Mouse (Mus musculus): ENCODE measurements around the gene Ctsc. TPM values are rescaled to one million over a fixed set of nuclear protein-coding genes. Genes with fewer than 3 reads are reported as not detected.

Gene Ctsc
- polyA plus RNA-seq, 1 experiment from 2014 or later: 15.5 TPM

DNA sequence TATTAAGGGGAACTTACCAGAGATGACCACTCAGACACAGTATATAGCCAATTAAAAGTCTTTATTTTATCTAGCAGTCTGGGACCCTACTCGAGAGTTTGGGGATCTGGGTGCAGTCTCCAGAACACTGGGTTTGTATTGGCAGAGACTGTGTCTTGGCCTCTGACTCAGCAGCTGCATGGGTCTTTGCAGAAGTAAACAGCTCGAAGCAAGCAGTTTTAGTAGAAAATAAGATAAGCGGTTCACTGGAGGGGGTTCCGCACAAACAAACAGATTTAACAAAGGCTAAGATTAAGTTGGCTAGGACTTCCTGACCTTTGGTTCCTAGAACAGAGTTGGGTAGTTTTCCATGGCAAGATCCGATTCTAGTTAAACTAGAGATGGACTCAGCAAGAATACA is 13.0 kb upstream of the Ctsc start:
- no peak overlapping the region for H3K4me2 ChIP-seq
- no peak overlapping the region for H3K9ac ChIP-seq
- no peaks in the 10 kb centered on the region for H3K4me1 ChIP-seq
- no peak overlapping the region for H3K4me3 ChIP-seq
- WGBS: 71% methylated on average over 5 of the region's 5 CpGs
- no peak for ATAC-seq (replicated peaks)
- H3K27ac ChIP-seq: no peak overlapping the region
- no peaks in the 10 kb centered on the region for H3K9me3 ChIP-seq
- no peaks in the 10 kb centered on the region for H3K27me3 ChIP-seq (replicated peaks)
- H3K36me3 ChIP-seq (replicated peaks): no peaks in the 10 kb centered on the region

DNA sequence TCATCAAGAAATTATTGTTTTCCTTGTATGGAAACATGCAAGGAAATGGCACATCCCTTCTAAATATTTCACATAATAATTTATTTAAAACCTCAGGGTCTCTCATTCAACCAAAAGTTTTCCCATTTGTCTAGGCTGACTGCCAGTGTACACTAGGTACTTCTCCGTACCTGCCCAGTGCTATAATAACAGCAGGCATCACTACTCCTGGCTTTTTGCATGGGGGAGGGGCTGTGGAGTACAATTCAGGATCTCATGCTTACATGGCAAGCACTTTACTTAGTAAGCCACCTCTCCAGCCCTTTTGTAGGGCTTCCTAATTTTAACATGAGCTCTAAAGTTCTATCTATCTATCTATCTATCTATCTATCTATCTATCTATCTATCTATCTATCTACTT is 8.0 kb upstream of the Ctsc start:
- Histone ChIP-seq H3K27me3 (replicated peaks) (no peaks in the 10 kb centered on the region), H3K36me3 (replicated peaks) (no peaks in the 10 kb centered on the region), H3K4me2 (no peak overlapping the region), H3K9me3 (no peaks in the 10 kb centered on the region), H3K4me1 (no peaks in the 10 kb centered on the region), H3K9ac (no peak overlapping the region), H3K4me3 (no peak overlapping the region), H3K27ac (no peak overlapping the region)
- WGBS: 97% methylated on average over 1 of the region's 1 CpGs
- no peak for ATAC-seq (replicated peaks)

DNA sequence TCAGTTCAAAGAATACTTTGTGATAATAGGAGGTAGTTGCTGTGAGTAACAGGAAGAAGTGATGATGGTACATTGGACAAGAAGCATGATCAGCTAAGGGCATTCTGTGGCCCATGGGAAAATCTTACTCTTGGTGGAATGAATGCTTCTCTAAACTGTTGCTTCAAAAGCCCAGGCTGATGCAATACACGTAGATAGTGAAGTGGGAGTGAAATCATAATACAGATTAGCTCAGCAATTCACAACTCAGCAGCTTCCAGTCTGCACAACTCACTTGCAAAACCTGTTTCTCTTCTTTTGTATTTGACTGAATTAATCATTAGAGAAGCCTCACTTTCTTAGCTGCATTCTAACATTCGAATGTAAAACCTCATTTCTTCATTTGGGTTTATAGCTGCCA is 6.4 kb upstream of the Ctsc start:
- no peak overlapping the region for H3K4me3 ChIP-seq
- H3K36me3 ChIP-seq (replicated peaks): no peaks in the 10 kb centered on the region
- no peak overlapping the region for H3K4me2 ChIP-seq
- H3K9me3 ChIP-seq: no peaks in the 10 kb centered on the region
- no peaks in the 10 kb centered on the region for H3K4me1 ChIP-seq
- 71% methylated on average over 2 of the region's 2 CpGs for WGBS
- H3K27me3 ChIP-seq (replicated peaks): no peaks in the 10 kb centered on the region
- no peak overlapping the region for H3K9ac ChIP-seq
- no peak overlapping the region for H3K27ac ChIP-seq
- ATAC-seq (replicated peaks): no peak

DNA sequence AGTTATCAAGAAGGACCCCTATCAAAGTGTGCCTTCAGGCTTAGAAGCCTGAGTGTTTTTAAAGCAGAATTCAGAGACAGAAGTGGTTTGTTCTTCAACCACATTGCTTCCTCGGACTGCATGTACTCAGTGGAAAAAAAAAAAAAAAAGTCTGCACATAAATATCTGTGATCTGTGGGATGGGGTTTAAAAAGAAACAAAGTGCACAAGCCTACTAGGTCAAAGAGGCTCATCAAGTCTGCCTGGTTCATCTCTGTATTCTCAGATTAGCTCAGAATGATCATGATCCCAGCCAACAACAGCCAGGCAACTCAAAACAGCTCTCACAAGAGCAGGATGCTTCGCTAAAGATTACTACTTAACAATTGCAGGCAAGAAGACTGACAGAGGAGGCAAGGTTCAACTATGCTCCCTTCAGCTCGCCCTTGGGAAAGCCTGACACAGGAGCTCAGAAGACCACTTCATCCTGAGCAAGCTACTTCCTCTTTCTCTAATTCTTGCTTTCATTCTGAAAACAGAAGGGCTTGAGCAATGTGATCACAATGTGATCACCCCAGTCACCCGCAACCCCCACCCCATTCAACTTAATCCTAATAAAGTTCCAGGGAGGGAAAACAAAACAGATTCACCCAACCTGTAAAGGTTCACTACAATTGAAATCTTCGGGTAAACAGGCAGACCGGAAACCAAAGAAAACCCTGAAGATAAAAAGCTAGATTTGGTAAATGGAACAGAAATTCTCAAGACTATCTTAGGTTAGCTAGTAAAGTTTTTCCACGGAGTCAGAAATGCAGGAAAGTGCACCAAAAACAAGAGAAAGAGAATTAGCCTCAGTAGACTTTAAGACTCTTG is 745 bp upstream of the Ctsc start:
- H3K4me3 ChIP-seq: peak overlapping the region; percentile 44
- H3K9me3 ChIP-seq: no peaks in the 10 kb centered on the region
- no peaks in the 10 kb centered on the region for H3K27me3 ChIP-seq (replicated peaks)
- 29% methylated on average over 7 of the region's 7 CpGs for WGBS
- no peak overlapping the region for H3K9ac ChIP-seq
- H3K36me3 ChIP-seq (replicated peaks): no peaks in the 10 kb centered on the region
- no peak overlapping the region for H3K27ac ChIP-seq
- peaks cover 13% of the 10 kb centered on the region; the same call in 1 of the 2 replicates for H3K4me1 ChIP-seq
- H3K4me2 ChIP-seq: peak overlapping the region; percentile 89
- ATAC-seq (replicated peaks): no peak

DNA sequence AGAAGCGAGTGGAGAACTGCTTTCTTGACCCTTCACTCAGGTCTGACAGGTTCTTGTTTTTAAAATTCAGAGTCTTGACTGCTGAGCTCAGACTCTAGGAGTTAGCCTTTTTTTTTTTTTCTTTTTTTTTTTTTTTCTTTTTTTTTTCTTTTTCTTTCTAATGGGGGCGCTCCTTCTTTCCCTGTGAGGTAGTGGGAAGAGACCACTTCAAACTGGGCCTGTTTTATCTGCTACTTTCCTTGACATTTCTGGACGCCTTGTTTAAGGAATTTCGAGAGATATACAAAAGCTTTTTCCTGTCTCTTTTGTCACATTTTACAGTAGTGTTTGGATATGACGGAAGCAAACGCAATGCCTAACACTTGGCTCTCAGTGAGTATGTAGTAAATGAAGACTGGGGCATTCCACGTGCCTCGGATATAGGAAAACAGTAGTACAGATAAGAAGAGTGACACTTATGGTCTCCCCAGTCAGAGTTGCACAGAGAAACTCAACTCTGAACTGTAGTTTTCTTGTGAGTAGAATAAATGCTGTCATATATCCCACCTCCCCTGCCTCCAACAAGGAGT is 827 bp downstream of the Ctsc start:
- H3K9me3 ChIP-seq: no peaks in the 10 kb centered on the region
- no peaks in the 10 kb centered on the region for H3K27me3 ChIP-seq (replicated peaks)
- no peak for ATAC-seq (replicated peaks)
- H3K9ac ChIP-seq: no peak overlapping the region
- 63% methylated on average over 8 of the region's 8 CpGs for WGBS
- H3K4me2 ChIP-seq: peak overlapping the region; percentile 89
- H3K4me1 ChIP-seq: peaks cover 13% of the 10 kb centered on the region; the same call in 1 of the 2 replicates
- H3K36me3 ChIP-seq (replicated peaks): no peaks in the 10 kb centered on the region
- peak overlapping the region; percentile 44; the same call in 1 of the 2 replicates for H3K4me3 ChIP-seq
- no peak overlapping the region for H3K27ac ChIP-seq

DNA sequence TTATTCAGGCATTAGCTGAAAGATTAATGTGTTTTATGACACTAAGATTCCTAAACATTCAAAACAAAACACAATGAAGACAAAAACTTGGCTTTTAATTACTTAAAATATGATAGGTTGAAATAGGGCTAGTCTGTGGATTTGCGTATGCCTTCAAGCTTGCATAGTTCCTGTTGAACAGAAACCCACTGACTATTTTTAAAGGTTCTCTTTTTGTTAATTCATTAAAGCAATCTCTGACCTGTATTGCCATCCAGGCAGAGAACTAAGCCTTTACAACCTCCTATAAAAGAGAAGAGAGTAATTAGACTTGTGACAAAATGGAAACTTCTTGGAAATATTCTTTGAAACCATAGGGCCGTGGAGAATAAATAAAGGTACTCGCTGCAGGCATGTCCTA is 7.4 kb downstream of the Ctsc start:
- Histone ChIP-seq H3K4me2 (no peak overlapping the region), H3K4me1 (no peaks in the 10 kb centered on the region), H3K27ac (no peak overlapping the region), H3K9ac (no peak overlapping the region), H3K36me3 (replicated peaks) (no peaks in the 10 kb centered on the region), H3K27me3 (replicated peaks) (no peaks in the 10 kb centered on the region), H3K9me3 (no peaks in the 10 kb centered on the region), H3K4me3 (no peak overlapping the region)
- WGBS: 74% methylated on average over 3 of the region's 3 CpGs
- ATAC-seq (replicated peaks): no peak

DNA sequence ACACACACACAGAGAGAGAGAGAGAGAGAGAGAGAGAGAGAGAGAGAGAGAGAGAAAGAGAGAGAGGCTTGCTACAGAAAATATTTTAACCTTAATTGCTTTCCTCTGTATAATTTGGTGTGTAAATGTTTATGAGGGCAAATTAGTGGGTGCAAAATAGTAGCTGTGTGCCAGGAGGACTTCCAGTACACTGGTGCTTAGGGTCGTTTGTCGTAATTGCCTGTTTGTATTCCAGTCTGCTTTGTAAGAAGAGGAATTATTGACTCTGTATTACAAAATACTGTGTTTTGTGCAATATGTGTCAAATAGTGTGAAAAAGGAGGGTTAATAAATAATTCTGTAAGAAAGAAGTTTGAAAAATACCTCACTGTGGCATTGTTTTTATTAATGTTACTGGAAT is 13.2 kb downstream of the Ctsc start:
- no peaks in the 10 kb centered on the region for H3K4me1 ChIP-seq
- no peak for ATAC-seq (replicated peaks)
- 77% methylated on average over 2 of the region's 2 CpGs for WGBS
- H3K9me3 ChIP-seq: no peaks in the 10 kb centered on the region
- H3K27ac ChIP-seq: no peak overlapping the region
- H3K27me3 ChIP-seq (replicated peaks): no peaks in the 10 kb centered on the region
- no peak overlapping the region for H3K4me3 ChIP-seq
- H3K9ac ChIP-seq: no peak overlapping the region
- H3K4me2 ChIP-seq: no peak overlapping the region
- no peaks in the 10 kb centered on the region for H3K36me3 ChIP-seq (replicated peaks)

DNA sequence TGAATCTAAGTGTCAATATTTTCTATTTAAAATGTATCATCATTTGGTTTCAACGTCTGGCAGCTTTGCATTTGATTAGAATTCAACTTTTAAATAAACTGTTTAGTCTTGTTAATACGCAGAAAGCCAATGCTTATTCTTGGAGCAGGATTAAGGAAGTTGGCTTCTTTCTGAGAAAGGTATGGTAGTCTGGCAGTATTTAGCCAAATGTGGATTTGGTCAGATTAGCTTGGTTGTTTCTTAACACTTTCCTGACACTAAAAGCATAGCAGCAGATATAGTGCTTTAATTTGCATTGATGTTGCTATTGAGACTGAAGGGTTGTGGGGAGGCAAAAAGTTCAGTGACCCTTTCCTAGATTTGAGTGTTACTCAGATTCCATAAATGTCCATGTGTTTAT is 14.2 kb downstream of the Ctsc start:
- WGBS: 77% methylated on average over 2 of the region's 2 CpGs
- Histone ChIP-seq H3K4me1 (peaks cover 5% of the 10 kb centered on the region; the same call in 1 of the 2 replicates), H3K9me3 (no peaks in the 10 kb centered on the region), H3K36me3 (replicated peaks) (no peaks in the 10 kb centered on the region), H3K9ac (no peak overlapping the region), H3K27ac (no peak overlapping the region), H3K4me3 (no peak overlapping the region), H3K27me3 (replicated peaks) (no peaks in the 10 kb centered on the region), H3K4me2 (no peak overlapping the region)
- no peak for ATAC-seq (replicated peaks)

DNA sequence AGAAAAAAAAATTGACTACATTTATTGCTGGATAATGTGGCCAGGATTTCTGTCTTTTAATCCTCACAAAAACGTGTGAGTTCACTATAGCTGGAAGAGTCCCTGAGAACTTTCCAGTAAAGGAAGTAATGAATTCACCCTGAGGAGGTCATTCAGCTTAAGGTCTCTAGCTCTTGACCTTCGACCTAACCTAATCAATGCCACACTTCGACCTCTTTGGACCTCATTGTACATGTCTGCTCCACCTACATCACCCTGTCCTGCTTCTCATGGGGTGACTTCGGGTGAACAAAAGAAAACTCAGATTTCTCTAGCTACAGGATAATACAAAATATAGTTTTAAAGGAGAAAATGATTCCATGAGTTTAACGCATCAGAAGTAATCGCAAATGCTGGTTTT is 16.0 kb downstream of the Ctsc start:
- Histone ChIP-seq H3K9me3 (no peaks in the 10 kb centered on the region), H3K27ac (no peak overlapping the region), H3K4me3 (no peak overlapping the region), H3K36me3 (replicated peaks) (no peaks in the 10 kb centered on the region), H3K9ac (no peak overlapping the region), H3K4me2 (no peak overlapping the region), H3K27me3 (replicated peaks) (no peaks in the 10 kb centered on the region), H3K4me1 (peaks cover 5% of the 10 kb centered on the region; the same call in 1 of the 2 replicates)
- no peak for ATAC-seq (replicated peaks)
- 59% methylated on average over 6 of the region's 6 CpGs for WGBS

DNA sequence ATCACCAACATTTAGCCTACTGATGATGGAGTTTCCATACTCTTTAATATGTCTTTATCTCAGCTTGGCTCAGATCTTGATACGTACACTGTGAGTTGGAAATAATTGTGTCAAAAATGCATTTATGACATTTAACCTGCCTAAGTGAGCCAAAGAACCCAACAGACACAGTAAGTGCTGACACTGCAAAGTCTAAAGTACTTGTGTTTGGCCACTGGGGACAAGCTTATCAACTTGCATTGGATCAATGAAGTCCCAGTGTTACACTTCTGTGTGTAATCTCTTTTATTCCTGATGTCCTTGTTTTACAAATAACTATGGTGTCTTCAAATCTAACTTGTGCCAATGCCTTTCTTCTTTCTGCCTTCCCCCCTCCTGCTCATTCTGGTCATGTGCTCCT is 18.1 kb downstream of the Ctsc start:
- 90% methylated on average over 1 of the region's 1 CpGs for WGBS
- peaks cover 5% of the 10 kb centered on the region; the same call in 1 of the 2 replicates for H3K4me1 ChIP-seq
- ATAC-seq (replicated peaks): no peak

DNA sequence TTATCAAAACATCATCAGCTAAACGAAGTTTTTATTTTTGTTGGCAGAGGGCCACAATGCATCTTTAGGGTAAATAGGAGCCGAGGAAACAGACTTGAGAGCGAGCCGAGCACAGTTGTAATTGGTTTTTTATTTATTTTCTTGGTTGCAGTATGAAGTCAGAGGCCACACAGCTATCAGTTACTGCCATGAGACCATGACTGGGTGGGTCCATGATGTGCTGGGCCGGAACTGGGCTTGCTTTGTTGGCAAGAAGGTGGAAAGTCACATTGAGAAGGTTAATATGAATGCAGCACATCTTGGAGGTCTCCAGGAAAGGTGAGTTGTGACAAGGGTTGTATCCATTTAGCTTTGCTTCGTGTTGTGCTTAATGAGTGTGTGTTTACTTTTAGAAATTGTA is 19.0 kb downstream of the Ctsc start:
- no peak overlapping the region for H3K9ac ChIP-seq
- H3K4me1 ChIP-seq: peaks cover 5% of the 10 kb centered on the region; the same call in 1 of the 2 replicates
- H3K36me3 ChIP-seq (replicated peaks): no peaks in the 10 kb centered on the region
- 72% methylated on average over 6 of the region's 6 CpGs for WGBS
- no peak overlapping the region for H3K4me2 ChIP-seq
- no peak overlapping the region for H3K4me3 ChIP-seq
- no peaks in the 10 kb centered on the region for H3K27me3 ChIP-seq (replicated peaks)
- no peaks in the 10 kb centered on the region for H3K9me3 ChIP-seq
- H3K27ac ChIP-seq: no peak overlapping the region
- no peak for ATAC-seq (replicated peaks)

More for the DNA sequence above, 18.1 kb downstream of the Ctsc start:
- H3K27me3 ChIP-seq (replicated peaks): no peaks in the 10 kb centered on the region
- no peaks in the 10 kb centered on the region for H3K36me3 ChIP-seq (replicated peaks)
- H3K27ac ChIP-seq: no peak overlapping the region
- no peak overlapping the region for H3K4me3 ChIP-seq
- no peaks in the 10 kb centered on the region for H3K9me3 ChIP-seq
- no peak overlapping the region for H3K9ac ChIP-seq
- H3K4me2 ChIP-seq: no peak overlapping the region

DNA sequence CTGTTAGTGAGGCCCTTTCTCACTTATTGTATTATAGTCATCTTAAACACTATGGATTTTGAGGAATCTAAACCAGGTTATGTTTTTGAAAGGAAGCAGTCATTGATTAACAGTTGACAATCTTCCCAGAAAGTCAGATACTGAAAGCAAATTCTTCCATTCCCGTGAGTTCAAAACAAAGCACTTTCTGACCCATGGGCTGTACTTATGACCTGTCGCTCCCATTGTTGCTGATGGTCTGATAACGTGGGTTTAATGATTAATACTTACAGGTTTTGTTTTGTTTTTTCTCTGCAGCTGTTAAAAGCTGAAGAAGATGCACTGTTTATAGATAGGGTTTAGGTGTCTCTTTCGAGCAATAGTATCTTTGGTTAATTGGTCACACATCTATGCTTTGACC is 27.9 kb downstream of the Ctsc start:
- Histone ChIP-seq H3K4me1 (no peaks in the 10 kb centered on the region), H3K36me3 (replicated peaks) (no peaks in the 10 kb centered on the region), H3K9ac (no peak overlapping the region), H3K27ac (no peak overlapping the region), H3K4me3 (no peak overlapping the region), H3K9me3 (no peaks in the 10 kb centered on the region), H3K27me3 (replicated peaks) (no peaks in the 10 kb centered on the region), H3K4me2 (no peak overlapping the region)
- ATAC-seq (replicated peaks): no peak
- 88% methylated on average over 4 of the region's 4 CpGs for WGBS

DNA sequence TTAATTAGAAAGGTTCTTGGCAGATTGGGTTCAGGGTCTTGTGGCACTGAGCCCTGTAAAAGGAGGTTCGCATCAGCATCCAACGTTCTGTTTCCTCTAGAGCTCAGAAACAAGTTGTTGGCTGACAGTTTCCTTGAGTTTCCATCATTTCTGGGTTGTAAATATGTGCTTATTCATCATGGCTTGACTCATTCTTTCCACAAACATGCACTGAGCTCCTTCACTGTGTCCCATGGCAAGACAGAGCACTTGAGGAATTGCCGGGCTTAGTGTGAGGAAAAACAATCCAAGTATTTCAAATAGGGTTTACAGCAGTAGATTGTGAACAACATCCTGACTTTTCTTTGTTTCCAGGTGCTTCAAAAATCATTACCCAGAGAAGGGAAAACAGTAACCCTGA is 28.8 kb downstream of the Ctsc start:
- Histone ChIP-seq H3K27me3 (replicated peaks) (no peaks in the 10 kb centered on the region), H3K9ac (no peak overlapping the region)
- 94% methylated on average over 3 of the region's 3 CpGs for WGBS

More for the DNA sequence above, 28.8 kb downstream of the Ctsc start:
- H3K4me1 ChIP-seq: no peaks in the 10 kb centered on the region
- H3K4me3 ChIP-seq: no peak overlapping the region
- no peaks in the 10 kb centered on the region for H3K36me3 ChIP-seq (replicated peaks)
- H3K27ac ChIP-seq: no peak overlapping the region
- ATAC-seq (replicated peaks): no peak
- H3K9me3 ChIP-seq: no peaks in the 10 kb centered on the region
- no peak overlapping the region for H3K4me2 ChIP-seq

All from midbrain, embryonic 15.5 days (tissue).